Mouse (Mus musculus) midbrain, embryonic 13.5 days (tissue): Measurements from ENCODE around the gene P2ry12. TPM values are rescaled to one million over a fixed set of nuclear protein-coding genes. Genes with fewer than 3 reads are reported as not detected.

ENCODE experiments used
- ATAC-seq: fragments of 200-750 bp; cut with Nextera tagmentation; 2 replicates; pipeline ENCODE4 v1.8.0; 2017; ENCODE audit warnings: mild to moderate bottlenecking, moderate TSS enrichment, moderate library complexity
- H3K27ac ChIP-seq: fragments of 300-500 bp; sonication (generic); 2 replicates; pipeline ENCODE4 v1.5.1; 2015; ENCODE audit warnings: inconsistent platforms, mild to moderate bottlenecking, moderate library complexity
- H3K27me3 ChIP-seq: fragments of 300-500 bp; sonication (generic); 2 replicates; pipeline ENCODE4 v1.6.1; 2015; ENCODE audit warnings: mild to moderate bottlenecking, inconsistent platforms
- H3K36me3 ChIP-seq: fragments of 300-500 bp; sonication (generic); 2 replicates; pipeline ENCODE4 v1.6.1; 2015; ENCODE audit warnings: mild to moderate bottlenecking, inconsistent platforms
- H3K4me1 ChIP-seq: fragments of 300-500 bp; sonication (generic); replicated peaks from 2 replicates; pipeline ENCODE4 v1.6.1; 2015; ENCODE audit warnings: inconsistent platforms
- H3K4me2 ChIP-seq: fragments of 300-500 bp; sonication (generic); replicated peaks from 2 replicates; pipeline ENCODE4 v1.6.1; 2015; ENCODE audit warnings: moderate library complexity, mild to moderate bottlenecking, inconsistent platforms
- H3K4me3 ChIP-seq: fragments of 300-500 bp; sonication (generic); replicated peaks from 2 replicates; pipeline ENCODE4 v1.5.1; 2015; ENCODE audit warnings: mild to moderate bottlenecking, inconsistent platforms
- H3K9ac ChIP-seq: fragments of 300-500 bp; sonication (generic); replicated peaks from 2 replicates; pipeline ENCODE4 v1.6.1; 2015; ENCODE audit warnings: mild to moderate bottlenecking, inconsistent platforms
- H3K9me3 ChIP-seq: fragments of 300-500 bp; sonication (generic); 2 replicates; pipeline ENCODE4 v1.6.1; 2016; ENCODE audit warnings: mild to moderate bottlenecking, inconsistent platforms
- WGBS: fragments of 180-500 bp; shearing (Covaris S2); methylation state at CpG from one replicate; pipeline ENCODE4 v1.1.7; 2015; 5-methylcytosine and 5-hydroxymethylcytosine counted together
- polyA plus RNA-seq: library from polyadenylated mRNA; unstranded; fragments of >200 nt; fragmentation: Nextera tagmentation; extraction: Ambion mirVana; gene quantifications from 2 replicates; pipeline ENCODE4 v1.2.1, GENCODE M21; 2015

Gene P2ry12
- polyA plus RNA-seq, 1 experiment from 2014 or later, result 6.4 TPM

- Histone ChIP-seq H3K9ac (no peak overlapping the region), H3K36me3 (no peaks in the 10 kb centered on the region), H3K9me3 (no peaks in the 10 kb centered on the region), H3K4me2 (no peak overlapping the region), H3K4me1 (no peaks in the 10 kb centered on the region), H3K27me3 (no peaks in the 10 kb centered on the region), H3K4me3 (no peak overlapping the region), H3K27ac (no peak overlapping the region)
- WGBS, result 85% methylated on average over 11 of the region's 11 CpGs
- ATAC-seq, result no peak
These were observed 57.8 kb downstream of the P2ry12 start for GRCm38 (mm10) chr3:59204719-59205503.

- ATAC-seq, result no peak
- H3K36me3 ChIP-seq, result no peaks in the 10 kb centered on the region
- no peaks in the 10 kb centered on the region for H3K4me1 ChIP-seq
- H3K27me3 ChIP-seq, result no peaks in the 10 kb centered on the region
- H3K27ac ChIP-seq, result no peak overlapping the region
- H3K9ac ChIP-seq, result no peak overlapping the region
- no peaks in the 10 kb centered on the region for H3K9me3 ChIP-seq
- no peak overlapping the region for H3K4me3 ChIP-seq
- no peak overlapping the region for H3K4me2 ChIP-seq
- 79% methylated on average over 8 of the region's 8 CpGs for WGBS
These were observed 58.7 kb downstream of the P2ry12 start for GRCm38 (mm10) chr3:59203802-59204520.

GRCm38 (mm10) chr3:59197329-59197948, 65.2 kb downstream of the P2ry12 start:
- H3K4me2 ChIP-seq, result no peak overlapping the region
- no peaks in the 10 kb centered on the region for H3K4me1 ChIP-seq
- H3K4me3 ChIP-seq, result no peak overlapping the region
- H3K27me3 ChIP-seq, result no peaks in the 10 kb centered on the region
- ATAC-seq, result no peak
- no peaks in the 10 kb centered on the region for H3K36me3 ChIP-seq
- H3K27ac ChIP-seq, result no peak overlapping the region
- WGBS, result 84% methylated on average over 4 of the region's 4 CpGs
- no peak overlapping the region for H3K9ac ChIP-seq
- H3K9me3 ChIP-seq, result no peaks in the 10 kb centered on the region

- no peak within 1 kb of the TSS for H3K4me2 ChIP-seq
- no peaks in the 10 kb centered on the region for H3K9me3 ChIP-seq
- ATAC-seq, result no peak
- no peaks in the 10 kb centered on the region for H3K27me3 ChIP-seq
- no peaks in the 10 kb centered on the region for H3K4me1 ChIP-seq
- H3K27ac ChIP-seq, result no peak within 1 kb of the TSS
- H3K4me3 ChIP-seq, result no peak within 1 kb of the TSS
- H3K9ac ChIP-seq, result no peak within 1 kb of the TSS
- 89% methylated on average over 7 of the region's 7 CpGs for WGBS
- H3K36me3 ChIP-seq, result no peaks in the 10 kb centered on the region
These were observed 67.7 kb downstream of the P2ry12 start, which contains the start of gene Gpr87 for GRCm38 (mm10) chr3:59194938-59195337. Gene Gpr87, minus strand, starts transcription at chr3:59195104.

- no peak overlapping the region for H3K4me3 ChIP-seq
- no peaks in the 10 kb centered on the region for H3K36me3 ChIP-seq
- H3K9ac ChIP-seq, result no peak overlapping the region
- no peaks in the 10 kb centered on the region for H3K4me1 ChIP-seq
- no peak overlapping the region for H3K4me2 ChIP-seq
- no peaks in the 10 kb centered on the region for H3K9me3 ChIP-seq
- WGBS, result 91% methylated on average over 7 of the region's 7 CpGs
- H3K27ac ChIP-seq, result no peak overlapping the region
- ATAC-seq, result no peak
- H3K27me3 ChIP-seq, result no peaks in the 10 kb centered on the region
These were observed 68.6 kb downstream of the P2ry12 start for GRCm38 (mm10) chr3:59194099-59194498.

GRCm38 (mm10) chr3:59191674-59192073, 71.0 kb downstream of the P2ry12 start:
- Histone ChIP-seq H3K36me3 (no peaks in the 10 kb centered on the region), H3K9ac (no peak overlapping the region), H3K27me3 (no peaks in the 10 kb centered on the region), H3K4me2 (no peak overlapping the region), H3K4me3 (no peak overlapping the region), H3K27ac (no peak overlapping the region), H3K9me3 (no peaks in the 10 kb centered on the region), H3K4me1 (no peaks in the 10 kb centered on the region)
- 93% methylated on average over 6 of the region's 6 CpGs for WGBS
- ATAC-seq, result no peak

- H3K4me1 ChIP-seq, result no peaks in the 10 kb centered on the region
- H3K9ac ChIP-seq, result no peak overlapping the region
- WGBS, result 90% methylated on average over 4 of the region's 4 CpGs
- no peaks in the 10 kb centered on the region for H3K27me3 ChIP-seq
- H3K4me2 ChIP-seq, result no peak overlapping the region
- H3K9me3 ChIP-seq, result no peaks in the 10 kb centered on the region
- no peak for ATAC-seq
- no peak overlapping the region for H3K27ac ChIP-seq
- no peak overlapping the region for H3K4me3 ChIP-seq
- H3K36me3 ChIP-seq, result no peaks in the 10 kb centered on the region
These were observed 75.3 kb downstream of the P2ry12 start for GRCm38 (mm10) chr3:59187336-59187735.

GRCm38 (mm10) chr3:59185662-59186061, 77.0 kb downstream of the P2ry12 start:
- Histone ChIP-seq H3K9ac (no peak overlapping the region), H3K27ac (no peak overlapping the region), H3K27me3 (no peaks in the 10 kb centered on the region), H3K4me1 (0 out of 2 replicates have a peak, but pooled peaks cover 3% of the 10 kb centered on the region), H3K36me3 (no peaks in the 10 kb centered on the region), H3K4me3 (no peak overlapping the region), H3K9me3 (no peaks in the 10 kb centered on the region), H3K4me2 (no peak overlapping the region)
- ATAC-seq, result no peak
- 90% methylated on average over 4 of the region's 4 CpGs for WGBS

GRCm38 (mm10) chr3:59182129-59182528, 80.5 kb downstream of the P2ry12 start:
- Histone ChIP-seq H3K36me3 (no peaks in the 10 kb centered on the region), H3K27ac (no peak overlapping the region), H3K4me1 (0 out of 2 replicates have a peak, but pooled peaks cover 3% of the 10 kb centered on the region), H3K4me3 (no peak overlapping the region), H3K9me3 (no peaks in the 10 kb centered on the region), H3K9ac (no peak overlapping the region), H3K27me3 (no peaks in the 10 kb centered on the region), H3K4me2 (no peak overlapping the region)
- peak; percentile 82 for ATAC-seq

- H3K4me2 ChIP-seq, result no peak overlapping the region
- no peak overlapping the region for H3K4me3 ChIP-seq
- H3K27me3 ChIP-seq, result no peaks in the 10 kb centered on the region
- H3K9me3 ChIP-seq, result no peaks in the 10 kb centered on the region
- WGBS, result 68% methylated on average over 5 of the region's 5 CpGs
- H3K4me1 ChIP-seq, result 0 out of 2 replicates have a peak, but pooled peaks cover 3% of the 10 kb centered on the region
- H3K36me3 ChIP-seq, result no peaks in the 10 kb centered on the region
- no peak for ATAC-seq
- no peak overlapping the region for H3K9ac ChIP-seq
- H3K27ac ChIP-seq, result no peak overlapping the region
These were observed 81.5 kb downstream of the P2ry12 start for GRCm38 (mm10) chr3:59181134-59181533.

GRCm38 (mm10) chr3:59176871-59177270, 85.8 kb downstream of the P2ry12 start:
- Histone ChIP-seq H3K27ac (no peak overlapping the region), H3K4me1 (0 out of 2 replicates have a peak, but pooled peaks cover under 1% of the 10 kb centered on the region), H3K4me3 (no peak overlapping the region), H3K36me3 (no peaks in the 10 kb centered on the region), H3K27me3 (no peaks in the 10 kb centered on the region), H3K9me3 (no peaks in the 10 kb centered on the region), H3K9ac (no peak overlapping the region), H3K4me2 (no peak overlapping the region)
- ATAC-seq, result no peak
- WGBS, result 75% methylated on average over 5 of the region's 5 CpGs

GRCm38 (mm10) chr3:59175234-59175633, 87.4 kb downstream of the P2ry12 start:
- no peak overlapping the region for H3K4me2 ChIP-seq

More at GRCm38 (mm10) chr3:59175234-59175633, 87.4 kb downstream of the P2ry12 start:
- H3K9me3 ChIP-seq, result no peaks in the 10 kb centered on the region
- peak; percentile 77 for ATAC-seq
- H3K9ac ChIP-seq, result no peak overlapping the region
- H3K27ac ChIP-seq, result no peak overlapping the region
- no peak overlapping the region for H3K4me3 ChIP-seq
- no peaks in the 10 kb centered on the region for H3K36me3 ChIP-seq
- no peaks in the 10 kb centered on the region for H3K4me1 ChIP-seq
- 40% methylated on average over 5 of the region's 5 CpGs for WGBS
- no peaks in the 10 kb centered on the region for H3K27me3 ChIP-seq
